Mouse (Mus musculus): Measurements from ENCODE around the gene Clip3. TPM values are rescaled to one million over a fixed set of nuclear protein-coding genes. Genes with fewer than 3 reads are reported as not detected.

The Clip3 gene
- polyA plus RNA-seq, 1 experiment: 6.6 TPM

DNA sequence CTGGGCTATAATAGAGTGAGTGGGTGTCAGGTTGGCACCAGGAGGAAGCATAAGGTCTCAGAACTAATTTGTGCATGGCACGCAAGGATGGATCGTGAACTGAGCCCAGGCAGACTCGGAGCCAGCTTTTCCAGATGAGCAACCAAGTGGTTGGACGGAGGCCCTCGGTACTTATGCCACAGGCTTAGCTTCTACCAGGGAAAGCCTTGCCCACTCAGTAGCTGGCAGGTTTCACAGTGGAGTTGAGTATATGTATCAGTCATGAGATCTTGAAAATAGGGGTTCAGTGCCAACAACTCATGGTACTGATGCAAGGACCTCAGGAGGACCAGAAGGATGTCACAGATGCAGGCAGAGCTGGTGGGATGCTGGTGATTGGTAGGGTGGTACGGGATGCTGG is 44.2 kb downstream of the Clip3 start:
- peaks cover 12% of the 10 kb centered on the region for H3K4me1 ChIP-seq (ENCODE audit: control insufficient read depth, insufficient read depth, low read length)
- H3K4me3 ChIP-seq (ENCODE audit: control insufficient read depth, low read depth, low read length): no peak overlapping the region
- no peaks in the 10 kb centered on the region for H3K36me3 ChIP-seq (ENCODE audit: control insufficient read depth, insufficient read depth, low read length)
- TF ChIP-seq CTCF (IDR thresholded peaks at IDR 0.05; ENCODE audit: control insufficient read depth, insufficient read depth, insufficient replicate concordance, low read depth, low read length) (no peak), POLR2A (IDR thresholded peaks at IDR 0.05; ENCODE audit: control insufficient read depth, low read depth, low read length) (no peak)
- no peak overlapping the region for H3K27ac ChIP-seq (ENCODE audit: control insufficient read depth, insufficient read depth, low read depth, low read length)
- H3K27me3 ChIP-seq (ENCODE audit: control insufficient read depth, insufficient read depth, low read length): no peaks in the 10 kb centered on the region

DNA sequence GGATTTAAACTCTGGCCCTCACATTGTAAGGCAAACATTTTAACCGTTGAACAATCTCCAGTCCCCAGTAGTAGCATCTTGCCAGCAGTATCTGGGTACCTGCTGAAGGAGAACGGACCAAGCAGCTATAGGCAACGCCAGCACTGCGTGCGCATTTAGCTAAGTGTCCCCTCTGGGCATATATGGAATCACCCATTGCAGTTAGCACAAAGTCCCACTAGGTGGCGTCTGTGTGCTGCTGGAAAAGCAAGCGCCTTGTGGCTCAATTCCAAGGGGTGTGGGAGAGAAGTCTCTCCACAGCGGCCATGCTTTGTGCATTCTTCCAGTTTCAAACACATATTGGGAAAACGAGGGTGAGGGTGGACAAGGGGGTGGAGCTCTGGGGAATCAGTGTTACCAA is 44.9 kb downstream of the Clip3 start:
- H3K27me3 ChIP-seq (ENCODE audit: control insufficient read depth, insufficient read depth, low read length): no peaks in the 10 kb centered on the region
- TF ChIP-seq CTCF (IDR thresholded peaks at IDR 0.05; ENCODE audit: control insufficient read depth, insufficient read depth, insufficient replicate concordance, low read depth, low read length) (peak; percentile 92), POLR2A (IDR thresholded peaks at IDR 0.05; ENCODE audit: control insufficient read depth, low read depth, low read length) (no peak)
- H3K4me1 ChIP-seq (ENCODE audit: control insufficient read depth, insufficient read depth, low read length): peaks cover 12% of the 10 kb centered on the region
- H3K4me3 ChIP-seq (ENCODE audit: control insufficient read depth, low read depth, low read length): no peak overlapping the region
- no peak overlapping the region for H3K27ac ChIP-seq (ENCODE audit: control insufficient read depth, insufficient read depth, low read depth, low read length)
- no peaks in the 10 kb centered on the region for H3K36me3 ChIP-seq (ENCODE audit: control insufficient read depth, insufficient read depth, low read length)

DNA sequence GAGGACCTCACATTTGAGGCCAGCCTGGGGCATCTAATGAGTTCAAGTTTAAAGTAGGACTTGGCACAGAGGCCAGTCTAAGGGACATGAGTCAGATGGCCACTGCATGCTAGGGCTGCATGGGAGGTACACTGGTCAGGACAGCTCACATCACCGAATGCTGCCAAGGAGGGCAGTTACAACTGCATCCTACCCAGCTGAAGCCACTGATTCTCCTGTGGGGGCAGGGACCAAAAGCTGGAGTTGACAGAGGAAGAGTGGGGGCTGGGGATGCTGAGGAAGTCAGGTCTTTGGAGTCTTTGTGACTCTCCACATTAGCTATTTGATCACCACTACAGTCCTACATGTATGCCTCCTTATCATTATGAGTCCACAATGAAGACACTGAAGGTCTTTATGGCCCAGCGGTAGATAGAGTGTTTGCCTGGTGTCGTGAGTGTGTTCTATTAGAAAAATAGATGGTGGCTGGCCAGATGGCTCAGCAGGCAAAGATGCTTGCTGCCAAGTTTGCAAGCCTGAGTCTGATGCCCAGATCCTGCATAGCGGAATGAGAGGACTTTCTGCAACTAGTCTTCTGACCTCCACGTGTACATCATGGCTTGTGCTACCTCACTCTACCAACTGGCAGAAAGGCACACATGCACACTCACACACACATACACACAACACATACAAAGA is 48.0 kb downstream of the Clip3 start:
- H3K4me3 ChIP-seq (ENCODE audit: control insufficient read depth, low read depth, low read length): no peak overlapping the region

DNA sequence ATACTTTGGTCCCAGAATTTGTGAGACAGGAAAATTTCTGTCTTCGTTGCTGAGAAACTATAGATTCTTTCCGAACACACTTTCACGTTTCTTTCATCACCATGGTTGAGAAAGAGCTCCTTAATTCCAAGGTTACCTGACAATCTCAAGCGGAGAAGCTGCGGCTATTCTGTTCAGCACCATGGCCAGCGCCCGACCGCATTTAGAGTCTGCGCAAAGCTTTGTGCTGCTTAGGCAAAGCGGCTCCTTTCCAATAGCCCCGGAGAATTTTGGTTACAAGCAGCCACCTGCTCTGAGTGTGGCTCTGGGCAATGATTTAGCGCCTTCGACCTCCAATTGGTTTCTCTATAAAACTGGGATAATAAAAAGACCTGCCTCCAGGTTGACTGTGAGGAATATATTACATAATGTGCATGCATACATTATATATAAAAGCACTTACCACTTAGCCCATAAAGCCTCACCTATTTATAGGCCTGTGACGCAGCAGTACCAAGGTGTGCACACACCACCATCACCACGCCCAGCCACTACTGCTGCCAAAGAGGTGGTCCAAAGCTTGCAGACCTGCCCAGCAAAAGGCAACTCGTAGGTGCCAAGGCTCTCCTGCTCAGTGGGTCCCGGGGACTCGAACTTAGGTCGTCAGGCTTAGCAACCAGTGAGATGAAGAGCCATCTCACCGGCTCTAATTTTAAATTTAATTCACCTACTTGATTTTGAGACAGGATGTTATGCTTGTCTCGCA is 55.3 kb downstream of the Clip3 start:
- no peaks in the 10 kb centered on the region for H3K27me3 ChIP-seq (ENCODE audit: control insufficient read depth, insufficient read depth, low read length)
- H3K4me1 ChIP-seq (ENCODE audit: control insufficient read depth, insufficient read depth, low read length): peaks cover 3% of the 10 kb centered on the region
- no peaks in the 10 kb centered on the region for H3K36me3 ChIP-seq (ENCODE audit: control insufficient read depth, insufficient read depth, low read length)
- no peak overlapping the region for H3K27ac ChIP-seq (ENCODE audit: control insufficient read depth, insufficient read depth, low read depth, low read length)
- TF ChIP-seq CTCF (IDR thresholded peaks at IDR 0.05; ENCODE audit: control insufficient read depth, insufficient read depth, insufficient replicate concordance, low read depth, low read length) (no peak), POLR2A (IDR thresholded peaks at IDR 0.05; ENCODE audit: control insufficient read depth, low read depth, low read length) (no peak)
- H3K4me3 ChIP-seq (ENCODE audit: control insufficient read depth, low read depth, low read length): no peak overlapping the region

More for the DNA sequence above, 48.0 kb downstream of the Clip3 start:
- no peak overlapping the region for H3K27ac ChIP-seq (ENCODE audit: control insufficient read depth, insufficient read depth, low read depth, low read length)
- H3K27me3 ChIP-seq (ENCODE audit: control insufficient read depth, insufficient read depth, low read length): no peaks in the 10 kb centered on the region
- no peaks in the 10 kb centered on the region for H3K36me3 ChIP-seq (ENCODE audit: control insufficient read depth, insufficient read depth, low read length)
- TF ChIP-seq CTCF (IDR thresholded peaks at IDR 0.05; ENCODE audit: control insufficient read depth, insufficient read depth, insufficient replicate concordance, low read depth, low read length): no peak
- H3K4me1 ChIP-seq (ENCODE audit: control insufficient read depth, insufficient read depth, low read length): peaks cover 4% of the 10 kb centered on the region

DNA sequence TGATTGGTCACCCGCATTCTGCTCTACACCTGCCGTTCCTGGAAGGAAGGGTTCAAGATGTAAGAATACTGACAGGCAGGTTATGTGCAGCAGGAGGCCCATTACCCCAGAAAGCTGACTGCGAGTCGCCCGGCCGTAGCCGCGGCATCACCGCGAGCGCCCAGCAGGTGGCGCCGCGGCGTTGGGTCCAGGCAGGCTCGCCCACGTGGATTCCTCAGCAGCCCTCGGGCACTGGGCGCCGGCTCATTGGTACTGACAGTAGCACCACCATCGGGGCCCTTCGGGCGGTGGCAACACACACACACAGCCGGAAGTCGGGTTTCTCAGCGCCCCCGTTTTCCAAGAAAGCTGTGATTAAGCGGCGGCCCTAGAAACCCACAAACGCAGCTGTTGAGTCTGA is 56.3 kb downstream of the Clip3 start:
- no peaks in the 10 kb centered on the region for H3K36me3 ChIP-seq (ENCODE audit: control insufficient read depth, insufficient read depth, low read length)
- no peak overlapping the region for H3K27ac ChIP-seq (ENCODE audit: control insufficient read depth, insufficient read depth, low read depth, low read length)
- TF ChIP-seq CTCF (IDR thresholded peaks at IDR 0.05; ENCODE audit: control insufficient read depth, insufficient read depth, insufficient replicate concordance, low read depth, low read length): peak; percentile 88
- no peak for TF ChIP-seq POLR2A (IDR thresholded peaks at IDR 0.05; ENCODE audit: control insufficient read depth, low read depth, low read length)
- H3K4me1 ChIP-seq (ENCODE audit: control insufficient read depth, insufficient read depth, low read length): peaks cover 3% of the 10 kb centered on the region
- no peaks in the 10 kb centered on the region for H3K27me3 ChIP-seq (ENCODE audit: control insufficient read depth, insufficient read depth, low read length)
- H3K4me3 ChIP-seq (ENCODE audit: control insufficient read depth, low read depth, low read length): peak overlapping the region; percentile 66

DNA sequence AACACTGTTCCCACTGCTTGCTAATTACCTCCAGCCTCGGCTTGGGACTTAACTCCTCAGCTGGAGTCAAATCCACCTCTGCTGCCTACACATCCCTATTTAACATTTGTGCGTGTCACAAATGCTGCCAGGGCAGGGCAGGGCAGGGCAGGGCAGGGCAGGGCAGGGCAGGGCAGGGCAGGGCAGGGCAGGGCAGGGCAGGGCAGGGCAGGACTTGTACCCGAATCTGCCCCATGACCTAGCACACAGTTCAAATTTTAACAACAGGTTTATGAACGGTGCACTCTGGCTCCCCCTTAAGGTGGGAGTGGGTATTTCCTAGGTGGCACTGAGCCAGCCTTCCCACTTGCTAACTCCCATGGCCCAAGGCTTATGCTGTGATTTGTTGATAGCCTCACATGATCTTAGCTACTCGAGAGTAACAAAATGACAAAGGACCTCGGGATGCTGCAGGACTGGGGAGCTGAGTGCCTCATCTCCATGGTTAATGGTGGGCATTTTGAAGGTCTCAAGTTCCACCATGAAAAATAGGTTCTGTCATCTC is 61.8 kb downstream of the Clip3 start:
- TF ChIP-seq CTCF (IDR thresholded peaks at IDR 0.05; ENCODE audit: control insufficient read depth, insufficient read depth, insufficient replicate concordance, low read depth, low read length) (peak; percentile 80; the same call in 1 of the 2 replicates), POLR2A (IDR thresholded peaks at IDR 0.05; ENCODE audit: control insufficient read depth, low read depth, low read length) (no peak)
- Histone ChIP-seq H3K4me1 (ENCODE audit: control insufficient read depth, insufficient read depth, low read length) (peaks cover 3% of the 10 kb centered on the region), H3K36me3 (ENCODE audit: control insufficient read depth, insufficient read depth, low read length) (no peaks in the 10 kb centered on the region), H3K27ac (ENCODE audit: control insufficient read depth, insufficient read depth, low read depth, low read length) (no peak overlapping the region), H3K4me3 (ENCODE audit: control insufficient read depth, low read depth, low read length) (peak overlapping the region; percentile 80), H3K27me3 (ENCODE audit: control insufficient read depth, insufficient read depth, low read length) (no peaks in the 10 kb centered on the region)

DNA sequence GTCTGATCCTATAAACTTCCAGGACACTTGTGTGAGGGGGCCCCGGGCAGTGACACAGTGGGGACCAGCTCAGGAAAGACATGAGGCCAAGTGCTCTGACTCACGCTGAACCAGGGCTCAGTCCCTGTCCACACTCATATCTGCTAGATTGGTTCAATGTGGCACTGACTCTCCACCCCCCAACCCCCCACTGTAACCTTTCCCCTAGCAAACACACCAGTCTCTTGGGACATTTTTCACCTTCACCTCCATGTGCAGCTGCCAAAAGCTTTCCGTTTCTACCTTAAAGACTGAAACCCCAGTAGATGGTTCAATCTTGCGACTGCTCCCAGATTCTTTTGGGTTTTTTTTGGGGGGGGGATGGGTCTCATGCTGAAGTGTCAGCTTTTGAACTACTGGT is 62.5 kb downstream of the Clip3 start:
- TF ChIP-seq CTCF (IDR thresholded peaks at IDR 0.05; ENCODE audit: control insufficient read depth, insufficient read depth, insufficient replicate concordance, low read depth, low read length) (no peak), POLR2A (IDR thresholded peaks at IDR 0.05; ENCODE audit: control insufficient read depth, low read depth, low read length) (no peak)

More for the DNA sequence above, 62.5 kb downstream of the Clip3 start:
- no peak overlapping the region for H3K27ac ChIP-seq (ENCODE audit: control insufficient read depth, insufficient read depth, low read depth, low read length)
- no peak overlapping the region; the same call in 1 of the 2 replicates for H3K4me3 ChIP-seq (ENCODE audit: control insufficient read depth, low read depth, low read length)
- H3K4me1 ChIP-seq (ENCODE audit: control insufficient read depth, insufficient read depth, low read length): peaks cover 3% of the 10 kb centered on the region
- no peaks in the 10 kb centered on the region for H3K27me3 ChIP-seq (ENCODE audit: control insufficient read depth, insufficient read depth, low read length)
- H3K36me3 ChIP-seq (ENCODE audit: control insufficient read depth, insufficient read depth, low read length): no peaks in the 10 kb centered on the region

Other genes starting within 250 kb of the Clip3 start
- 1.1 and 1.4 TPM in 2 replicates for gene Zfp14, start 240.3 kb upstream of the Clip3 start, polyA plus RNA-seq (2012; rRNA removed)
- gene Zfp82, start 218.8 kb upstream of the Clip3 start, polyA plus RNA-seq (2012; rRNA removed): 0.65 and 0.67 TPM in 2 replicates
- not detected in 2 replicates for gene Gm26920, start 201.3 kb upstream of the Clip3 start, polyA plus RNA-seq (2012; rRNA removed)
- gene Zfp566, start 201.2 kb upstream of the Clip3 start, polyA plus RNA-seq (2012; rRNA removed): 0.43 and 0.76 TPM in 2 replicates
- gene Zfp260, start 197.0 kb upstream of the Clip3 start, polyA plus RNA-seq (2012; rRNA removed): 5.7 and 8.9 TPM in 2 replicates
- 3.7 and 4.9 TPM in 2 replicates for gene Zfp382, start 169.8 kb upstream of the Clip3 start, polyA plus RNA-seq (2012; rRNA removed)
- gene Zfp146, start 122.0 kb upstream of the Clip3 start, polyA plus RNA-seq (2012; rRNA removed): 5.8 and 6.4 TPM in 2 replicates
- 4.0 and 5.2 TPM in 2 replicates for gene Cox7a1, start 107.6 kb upstream of the Clip3 start, polyA plus RNA-seq (2012; rRNA removed)
- 562 and 592 TPM in 2 replicates for gene Capns1, start 92.9 kb upstream of the Clip3 start, polyA plus RNA-seq (2012; rRNA removed)
- gene Polr2i, start 59.8 kb upstream of the Clip3 start, polyA plus RNA-seq (2012; rRNA removed): 242 and 257 TPM in 2 replicates
- 65.7 and 66.2 TPM in 2 replicates for gene Tbcb, start 59.5 kb upstream of the Clip3 start, polyA plus RNA-seq (2012; rRNA removed)
- gene Ovol3, start 56.0 kb upstream of the Clip3 start, polyA plus RNA-seq (2012; rRNA removed): 0.63 and 0.89 TPM in 2 replicates
- gene Thap8, start 11.6 kb upstream of the Clip3 start, polyA plus RNA-seq (2012; rRNA removed): 1.8 and 2.3 TPM in 2 replicates
- gene Wdr62, start 11.3 kb upstream of the Clip3 start, polyA plus RNA-seq (2012; rRNA removed): 713 and 754 TPM in 2 replicates
- 36.5 and 38.0 TPM in 2 replicates for gene Alkbh6, start 17.0 kb downstream of the Clip3 start, polyA plus RNA-seq (2012; rRNA removed)
- 7.4 and 9.6 TPM in 2 replicates for gene Syne4, start 23.1 kb downstream of the Clip3 start, polyA plus RNA-seq (2012; rRNA removed)
- gene E130208F15Rik, start 30.0 kb downstream of the Clip3 start, polyA plus RNA-seq (2012; rRNA removed): 0.18 and 0.28 TPM in 2 replicates
- 6.1 and 6.5 TPM in 2 replicates for gene Sdhaf1, start 32.2 kb downstream of the Clip3 start, polyA plus RNA-seq (2012; rRNA removed)
- gene Lrfn3, start 71.0 kb downstream of the Clip3 start, polyA plus RNA-seq (2012; rRNA removed): 0.27 and 0.35 TPM in 2 replicates
- 7.0 and 9.1 TPM in 2 replicates for gene Tyrobp, start 122.0 kb downstream of the Clip3 start, polyA plus RNA-seq (2012; rRNA removed)
- gene Hcst, start 128.1 kb downstream of the Clip3 start, polyA plus RNA-seq (2012; rRNA removed): 0.93 TPM in 1 of 2 replicates, not detected in the other
- gene Nfkbid, start 130.0 kb downstream of the Clip3 start, polyA plus RNA-seq (2012; rRNA removed): 0.36 and 0.52 TPM in 2 replicates
- 15.1 and 15.6 TPM in 2 replicates for gene Aplp1, start 153.8 kb downstream of the Clip3 start, polyA plus RNA-seq (2012; rRNA removed)
- gene Kirrel2, start 166.0 kb downstream of the Clip3 start, polyA plus RNA-seq (2012; rRNA removed): 0.31 TPM in 1 of 2 replicates, not detected in the other
- 0.07 and 0.12 TPM in 2 replicates for gene Nphs1, start 166.6 kb downstream of the Clip3 start, polyA plus RNA-seq (2012; rRNA removed)
- gene Prodh2, start 201.9 kb downstream of the Clip3 start, polyA plus RNA-seq (2012; rRNA removed): 0.10 TPM in 1 of 2 replicates, not detected in the other
- 136 TPM in 2 replicates for gene Arhgap33, start 243.3 kb downstream of the Clip3 start, polyA plus RNA-seq (2012; rRNA removed)